Mouse (Mus musculus) bone marrow macrophage, adult 2 months (primary cell): ENCODE results near the gene Erc2.

Experiments used
- CTCF ChIP-seq: IDR thresholded peaks from 2 replicates; pipeline ENCODE4 v1.5.1; 2012; ENCODE audit warnings: low read depth, mild to moderate bottlenecking, low read length, moderate library complexity
- POLR2A ChIP-seq: IDR thresholded peaks from 2 replicates; pipeline ENCODE4 v1.6.1; 2012; ENCODE audit warnings: mild to moderate bottlenecking, low read depth, low read length, borderline replicate concordance

DNA sequence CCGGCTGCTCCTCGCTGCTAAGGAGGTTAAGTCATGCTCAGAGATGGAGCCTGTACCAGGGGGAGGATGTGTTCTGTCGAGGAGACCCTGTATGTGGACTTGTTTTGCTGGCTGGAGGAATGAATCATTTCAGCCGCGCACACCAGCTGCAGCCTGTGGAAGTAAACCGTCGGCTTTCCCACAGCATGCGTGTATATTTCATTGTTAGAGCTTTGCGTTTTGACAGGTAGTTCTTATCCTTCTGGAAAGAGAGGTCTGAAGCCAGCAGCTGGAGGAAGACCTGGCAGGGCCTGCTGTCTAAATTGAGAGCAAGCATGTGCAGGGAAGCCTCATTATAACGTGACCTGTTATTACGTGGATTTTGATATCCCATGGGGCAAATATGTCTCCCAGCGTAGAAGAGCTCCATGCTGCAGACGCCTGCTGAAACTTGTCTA, 788.6 kb downstream of the Erc2 start:
- TF ChIP-seq POLR2A (no peak), CTCF (no peak)
